Mouse (Mus musculus): Measurements from ENCODE around the gene Nfam1. TPM values are rescaled to one million over a fixed set of nuclear protein-coding genes. Genes with fewer than 3 reads are reported as not detected.

The Nfam1 gene
- 1.5 and 2.0 TPM in 2 replicates for polyA plus RNA-seq (2021; fragmentation: Nextera tagmentation)
- long read RNA-seq, experiment 1, full-length matches to known transcripts, result 12 of 14 reads
- long read RNA-seq, experiment 1, partial matches to known transcripts, result 1 of 14 reads
- long read RNA-seq, experiment 1, other reads (novel, unspliced or antisense), result 1 of 14 reads
- long read RNA-seq, experiment 2, full-length matches to known transcripts, result 3 of 3 reads
- long read RNA-seq, experiment 2, partial matches to known transcripts, result 0 of 3 reads
- long read RNA-seq, experiment 2, other reads (novel, unspliced or antisense), result 0 of 3 reads

GRCm38 (mm10) chr15:83032981-83033541 is at the start of gene Nfam1:
Gene Nfam1, minus strand, starts transcription at chr15:83033306.

GRCm38 (mm10) chr15:82987732-82988112 is 45.4 kb downstream of the Nfam1 start, which contains the start of gene Tcf20:
Gene Tcf20, minus strand, starts transcription at chr15:82987872.

Other genes with a start within 250 kb of the Nfam1 start
- gene Cyp2d26, start 239.0 kb downstream of the Nfam1 start, polyA plus RNA-seq (2021; fragmentation: Nextera tagmentation), result not detected in 2 replicates
- 22.2 and 25.0 TPM in 2 replicates for gene Tcf20, start 45.4 kb downstream of the Nfam1 start, polyA plus RNA-seq (2021; fragmentation: Nextera tagmentation)
- gene Serhl, start 56.2 kb upstream of the Nfam1 start, polyA plus RNA-seq (2021; fragmentation: Nextera tagmentation), result 17.7 and 23.1 TPM in 2 replicates
- 78.8 and 142 TPM in 2 replicates for gene Rrp7a, start 89.5 kb upstream of the Nfam1 start, polyA plus RNA-seq (2021; fragmentation: Nextera tagmentation)
- gene Poldip3, start 116.1 kb upstream of the Nfam1 start, polyA plus RNA-seq (2021; fragmentation: Nextera tagmentation), result 42.1 and 48.7 TPM in 2 replicates
- gene Cyb5r3, start 139.3 kb upstream of the Nfam1 start, polyA plus RNA-seq (2021; fragmentation: Nextera tagmentation), result 78.9 and 90.4 TPM in 2 replicates
- 1.7 and 2.0 TPM in 2 replicates for gene A4galt, start 218.5 kb upstream of the Nfam1 start, polyA plus RNA-seq (2021; fragmentation: Nextera tagmentation)